Mouse (Mus musculus): ENCODE results near the gene Gstt2. TPM values are rescaled to one million over a fixed set of nuclear protein-coding genes. Genes with fewer than 3 reads are reported as not detected.
A peak's percentile ranks its signal among the peaks of the same experiment; 100 is the strongest.

Gene Gstt2
- polyA plus RNA-seq, 1 experiment from 2014 or later = 0.35 TPM

GRCm38 (mm10) chr10:75829529-75830274 is 7.5 kb downstream of the Gstt2 start:
- ATAC-seq (no peak), DNase-seq (ENCODE audit: low read depth, low spot score) (no peak)
- ChIA-PET CTCF (interaction anchor here (0.8 to 1.3 kb wide), 3 partner anchors 19 to 64 kb away, joined by 3 to 4 read pairs (median 3); no protein-coding TSS in a partner anchor), POLR2A (interaction anchor here (0.7 to 1.3 kb wide), 2 partner anchors 61 to 66 kb away, joined by 4 to 5 read pairs; partner anchors contain the start of gene Cabin1)
- no peaks in the 10 kb centered on the region for H3K27me3 ChIP-seq
- in situ Hi-C loops (cut with MboI; ENCODE audit: low pct_unique_long_range_greater_than_20kb) = loop anchor here (10.0 kb wide), 1 partner anchor 55 kb away; the partner anchor contains the start of gene Ddt
- no peak for TF ChIP-seq CTCF (IDR thresholded peaks at IDR 0.05)

GRCm38 (mm10) chr10:75828500-75828931 is 8.7 kb downstream of the Gstt2 start:
- ATAC-seq (peak; percentile 48), DNase-seq (ENCODE audit: low read depth, low spot score) (peak; percentile 57)
- no peaks in the 10 kb centered on the region for H3K27me3 ChIP-seq
- no peak for TF ChIP-seq CTCF (IDR thresholded peaks at IDR 0.05)
- in situ Hi-C loops (cut with MboI; ENCODE audit: low pct_unique_long_range_greater_than_20kb) = loop anchor here (10.0 kb wide), 1 partner anchor 54 kb away; the partner anchor contains the start of gene Ddt
- POLR2A ChIA-PET = interaction anchor here (1.3 kb wide), 1 partner anchor 64 kb away, joined by 5 read pairs; the partner anchor contains the start of gene Cabin1
- CTCF ChIA-PET = interaction anchor here (1.0 to 1.4 kb wide), 2 partner anchors 9 to 56 kb away, joined by 6 to 7 read pairs; partner anchors contain the start of gene Ddt

- in situ Hi-C loops (cut with MboI; ENCODE audit: low pct_unique_long_range_greater_than_20kb) = loop anchor here (10.0 kb wide), 1 partner anchor 53 kb away; the partner anchor contains the start of gene Ddt
- CTCF ChIA-PET = interaction anchor here (1.0 to 1.4 kb wide), 2 partner anchors 8 to 55 kb away, joined by 6 to 7 read pairs; partner anchors contain the start of gene Ddt
- TF ChIP-seq CTCF (IDR thresholded peaks at IDR 0.05) = no peak
- no peaks in the 10 kb centered on the region for H3K27me3 ChIP-seq
- POLR2A ChIA-PET = no interaction called here
- DNase-seq (ENCODE audit: low read depth, low spot score) = peak; percentile 91
- ATAC-seq = peak; percentile 71
Measured at GRCm38 (mm10) chr10:75827668-75828360, 9.4 kb downstream of the Gstt2 start.

GRCm38 (mm10) chr10:75824530-75824929 is 12.7 kb downstream of the Gstt2 start:
- no peak for TF ChIP-seq CTCF (IDR thresholded peaks at IDR 0.05)
- no peaks in the 10 kb centered on the region for H3K27me3 ChIP-seq
- ChIA-PET CTCF (no interaction called here), POLR2A (no interaction called here)
- no peak for ATAC-seq
- in situ Hi-C loops (cut with MboI; ENCODE audit: low pct_unique_long_range_greater_than_20kb) = loop anchor here (10.0 kb wide), 1 partner anchor 50 kb away; the partner anchor contains the start of gene Ddt
- no peak for DNase-seq (ENCODE audit: low read depth, low spot score)

GRCm38 (mm10) chr10:75823782-75824181 is 13.4 kb downstream of the Gstt2 start:
- no peaks in the 10 kb centered on the region for H3K27me3 ChIP-seq
- ATAC-seq (no peak), DNase-seq (ENCODE audit: low read depth, low spot score) (no peak)
- ChIA-PET CTCF (no interaction called here), POLR2A (no interaction called here)
- in situ Hi-C loops (cut with MboI; ENCODE audit: low pct_unique_long_range_greater_than_20kb) = loop anchor here (10.0 kb wide), 1 partner anchor 49 kb away; the partner anchor contains the start of gene Ddt
- no peak for TF ChIP-seq CTCF (IDR thresholded peaks at IDR 0.05)

- no peaks in the 10 kb centered on the region for H3K27me3 ChIP-seq
- CTCF ChIA-PET = no interaction called here
- no peak for TF ChIP-seq CTCF (IDR thresholded peaks at IDR 0.05)
- no peak for DNase-seq (ENCODE audit: low read depth, low spot score)
- no peak for ATAC-seq
- in situ Hi-C loops (cut with MboI; ENCODE audit: low pct_unique_long_range_greater_than_20kb) = loop anchor here (10.0 kb wide), 1 partner anchor 48 kb away; the partner anchor contains the start of gene Ddt
- POLR2A ChIA-PET = no interaction called here
Measured at GRCm38 (mm10) chr10:75822443-75822842, 14.8 kb downstream of the Gstt2 start, which contains the start of gene Gstt4. Gene Gstt4 (minus strand): TSS chr10:75822543.

- ChIA-PET CTCF (interaction anchor here (1.4 to 1.7 kb wide), 2 partner anchors 8 to 16 kb away, joined by 3 to 7 read pairs; no protein-coding TSS in a partner anchor), POLR2A (no interaction called here)
- in situ Hi-C loops (cut with MboI; ENCODE audit: low pct_unique_long_range_greater_than_20kb) = loop anchor here (10.0 kb wide), 1 partner anchor 45 kb away; the partner anchor contains the start of gene Ddt
- H3K27me3 ChIP-seq = no peaks in the 10 kb centered on the region
- ATAC-seq (no peak), DNase-seq (ENCODE audit: low read depth, low spot score) (peak; percentile 57)
- no peak for TF ChIP-seq CTCF (IDR thresholded peaks at IDR 0.05)
Measured at GRCm38 (mm10) chr10:75819882-75820281, 17.3 kb downstream of the Gstt2 start.

GRCm38 (mm10) chr10:75818641-75819040 is 18.6 kb downstream of the Gstt2 start:
- ChIA-PET CTCF (interaction anchor here (1.7 kb wide), 1 partner anchor 9 kb away, joined by 7 read pairs; no protein-coding TSS in a partner anchor), POLR2A (no interaction called here)
- DNase-seq (ENCODE audit: low read depth, low spot score) (no peak), ATAC-seq (no peak)
- in situ Hi-C loops (cut with MboI; ENCODE audit: low pct_unique_long_range_greater_than_20kb) = no loop called here
- H3K27me3 ChIP-seq = no peaks in the 10 kb centered on the region
- TF ChIP-seq CTCF (IDR thresholded peaks at IDR 0.05) = no peak

GRCm38 (mm10) chr10:75804217-75804616 is 33.0 kb downstream of the Gstt2 start:
- no peak for TF ChIP-seq CTCF (IDR thresholded peaks at IDR 0.05)
- ATAC-seq = no peak
- in situ Hi-C loops (cut with MboI; ENCODE audit: low pct_unique_long_range_greater_than_20kb) = no loop called here
- POLR2A ChIA-PET = no interaction called here
- DNase-seq (ENCODE audit: low read depth, low spot score) = no peak
- CTCF ChIA-PET = no interaction called here
- peaks cover 15% of the 10 kb centered on the region for H3K27me3 ChIP-seq

GRCm38 (mm10) chr10:75798176-75798696 is 39.0 kb downstream of the Gstt2 start, which contains the start of gene Gstt1:
Gene Gstt1 (minus strand): TSS chr10:75798584.
- ChIA-PET CTCF (interaction anchor here (1.1 kb wide), 1 partner anchor 9 kb away, joined by 3 read pairs; no protein-coding TSS in a partner anchor), POLR2A (no interaction called here)
- no peak for TF ChIP-seq CTCF (IDR thresholded peaks at IDR 0.05)
- DNase-seq (ENCODE audit: low read depth, low spot score) (no peak), ATAC-seq (no peak)
- in situ Hi-C loops (cut with MboI; ENCODE audit: low pct_unique_long_range_greater_than_20kb) = no loop called here
- H3K27me3 ChIP-seq = no peaks in the 10 kb centered on the region

Data from Patski (cell line).